Mouse (Mus musculus): ENCODE data around the gene Cyren. TPM values are rescaled to one million over a fixed set of nuclear protein-coding genes. Genes with fewer than 3 reads are reported as not detected.
A peak's percentile ranks its signal among the peaks of the same experiment; 100 is the strongest.

The Cyren gene
- polyA plus RNA-seq (2015; fragmentation: Nextera tagmentation; extraction: Ambion mirVana) = 15.2 and 15.4 TPM in 2 replicates

DNA sequence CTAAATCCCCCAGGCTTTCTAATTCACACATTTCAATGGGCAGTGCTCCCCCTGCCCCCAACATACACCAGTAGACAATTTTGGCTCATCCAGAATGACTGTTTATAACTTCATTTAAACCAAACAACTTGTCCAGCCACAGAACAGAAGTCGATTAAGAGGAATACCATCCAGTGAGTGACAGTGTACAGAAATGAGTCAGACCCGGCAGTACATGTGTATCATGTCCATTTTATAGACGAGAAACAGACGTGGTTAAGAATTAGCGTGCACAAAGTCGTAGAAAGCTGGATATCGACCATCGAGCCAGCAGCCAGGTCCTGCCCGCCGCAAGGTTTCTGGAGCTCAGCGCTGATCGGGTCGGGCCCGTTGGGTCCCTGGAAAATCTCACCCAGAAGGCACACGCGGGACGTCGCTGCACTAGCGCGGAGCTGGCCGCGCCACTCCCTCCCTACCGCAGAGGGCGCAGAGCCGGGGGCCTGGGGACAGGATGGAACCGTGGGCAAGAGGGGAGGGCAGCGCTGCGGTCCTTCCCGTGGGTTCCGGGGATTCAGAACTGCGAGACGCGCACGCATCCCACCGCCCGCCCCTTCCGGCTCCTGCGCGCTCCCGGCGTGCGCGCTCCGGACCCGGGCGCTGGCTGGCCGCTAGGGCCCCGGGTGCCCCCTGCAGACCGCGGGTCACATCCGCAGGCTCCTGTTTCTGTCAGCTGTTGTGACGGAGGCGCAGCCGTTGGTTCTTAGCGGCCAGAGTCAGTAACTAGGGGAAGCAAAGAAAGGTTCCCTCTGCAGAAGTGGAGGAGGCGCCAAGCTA lies at the start of gene Cyren:
TSS of gene Cyren (minus strand) at position 552 of the 813 bp plus-strand sequence.
- no peaks in the 10 kb centered on the region for H3K9me3 ChIP-seq (ENCODE audit: low read length)
- H3K27me3 ChIP-seq (ENCODE audit: insufficient read depth, low read length) = no peaks in the 10 kb centered on the region
- 0% methylated on average over 44 of the region's 56 CpGs for WGBS
- H3K9ac ChIP-seq (replicated peaks; ENCODE audit: low read length) = peak within 1 kb of the TSS; percentile 90
- 0 out of 2 replicates have a peak, but pooled peaks cover 3% of the 10 kb centered on the region for H3K36me3 ChIP-seq (ENCODE audit: insufficient read depth, low read length)
- peak within 1 kb of the TSS; percentile 64 for H3K4me2 ChIP-seq (replicated peaks; ENCODE audit: low read depth, low read length)
- ATAC-seq (ENCODE audit: low FRiP score, low TSS enrichment) = peak; percentile 93
- H3K4me1 ChIP-seq (ENCODE audit: insufficient read depth, low read length) = peaks cover 35% of the 10 kb centered on the region
- peak within 1 kb of the TSS; percentile 73 for H3K4me3 ChIP-seq (ENCODE audit: low read length)
- H3K27ac ChIP-seq (ENCODE audit: low read length) = peak within 1 kb of the TSS; percentile 92

DNA sequence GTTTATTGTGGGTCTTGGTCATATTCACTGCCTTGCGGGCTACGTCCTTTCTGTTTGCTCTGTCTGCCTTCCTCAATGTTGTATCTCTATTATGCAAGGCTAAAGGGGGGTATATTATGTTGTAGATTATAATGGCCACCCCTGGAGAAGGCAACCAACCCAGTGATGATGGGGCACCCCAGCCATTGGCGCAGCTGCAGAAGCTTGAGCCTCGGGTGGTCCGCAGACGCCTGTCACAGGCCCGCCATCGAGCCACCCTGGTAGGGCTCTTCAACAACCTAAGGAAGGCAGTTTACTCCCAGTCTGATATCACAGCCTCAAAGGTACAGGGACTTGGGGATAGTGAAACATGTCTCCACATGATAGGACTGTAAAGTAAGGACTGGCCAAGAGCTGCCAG lies 49.7 kb upstream of the Cyren start:
- Histone ChIP-seq H3K4me1 (ENCODE audit: insufficient read depth, low read length) (no peaks in the 10 kb centered on the region), H3K4me3 (ENCODE audit: low read length) (no peak overlapping the region), H3K27me3 (ENCODE audit: insufficient read depth, low read length) (no peaks in the 10 kb centered on the region), H3K9ac (replicated peaks; ENCODE audit: low read length) (no peak overlapping the region), H3K27ac (ENCODE audit: low read length) (no peak overlapping the region), H3K36me3 (ENCODE audit: insufficient read depth, low read length) (no peaks in the 10 kb centered on the region), H3K4me2 (replicated peaks; ENCODE audit: low read depth, low read length) (no peak overlapping the region), H3K9me3 (ENCODE audit: low read length) (no peaks in the 10 kb centered on the region)
- ATAC-seq (ENCODE audit: low FRiP score, low TSS enrichment) = peak; percentile 54; the same call in 1 of the 2 replicates
- WGBS = 95% methylated on average over 8 of the region's 8 CpGs

DNA sequence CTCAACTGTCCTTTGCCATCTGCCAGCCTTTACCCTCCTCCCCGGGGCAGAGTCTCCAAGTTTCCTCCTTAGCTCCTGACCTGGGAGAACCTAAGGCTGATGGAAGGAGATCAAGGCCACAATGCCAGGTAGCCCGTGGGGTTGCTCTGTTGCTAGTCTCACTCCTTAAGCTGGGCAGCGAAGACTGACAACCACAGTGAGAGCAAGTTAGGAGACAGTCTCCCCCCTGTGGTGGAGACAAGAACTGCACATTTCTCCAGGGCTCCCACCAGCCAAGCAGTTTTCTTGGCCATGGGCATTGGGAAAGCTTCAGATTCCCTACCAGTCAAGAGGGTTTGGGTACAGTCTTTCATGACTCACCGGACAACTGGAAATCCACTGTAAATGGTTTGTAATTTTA lies 49.3 kb upstream of the Cyren start:
- no peaks in the 10 kb centered on the region for H3K9me3 ChIP-seq (ENCODE audit: low read length)
- ATAC-seq (ENCODE audit: low FRiP score, low TSS enrichment) = no peak
- H3K4me1 ChIP-seq (ENCODE audit: insufficient read depth, low read length) = no peaks in the 10 kb centered on the region
- H3K36me3 ChIP-seq (ENCODE audit: insufficient read depth, low read length) = no peaks in the 10 kb centered on the region
- WGBS = 47% methylated on average over 4 of the region's 4 CpGs
- no peak overlapping the region for H3K4me3 ChIP-seq (ENCODE audit: low read length)
- no peak overlapping the region for H3K4me2 ChIP-seq (replicated peaks; ENCODE audit: low read depth, low read length)
- no peak overlapping the region for H3K27ac ChIP-seq (ENCODE audit: low read length)
- no peak overlapping the region for H3K9ac ChIP-seq (replicated peaks; ENCODE audit: low read length)
- H3K27me3 ChIP-seq (ENCODE audit: insufficient read depth, low read length) = no peaks in the 10 kb centered on the region

DNA sequence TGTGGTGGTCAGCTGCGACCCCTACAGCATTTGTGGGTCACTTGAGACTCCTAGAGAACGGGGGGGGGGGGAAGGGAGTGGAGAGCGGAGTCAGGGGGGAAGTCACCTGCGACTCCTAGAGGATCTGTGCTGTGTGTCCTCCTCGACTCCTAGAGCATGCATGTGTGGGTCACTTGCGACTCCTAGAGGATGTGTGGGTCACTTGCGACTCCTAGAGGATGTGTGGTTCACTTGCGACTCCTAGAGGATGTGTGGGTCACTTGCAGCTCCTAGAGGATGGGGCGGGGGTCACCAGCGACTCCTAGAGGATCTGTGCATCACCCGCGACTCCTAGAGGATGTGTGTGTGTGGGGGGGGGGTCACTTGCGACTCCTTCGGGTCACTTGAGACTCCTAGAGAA lies 44.1 kb upstream of the Cyren start:
- Histone ChIP-seq H3K4me3 (ENCODE audit: low read length) (no peak overlapping the region), H3K9ac (replicated peaks; ENCODE audit: low read length) (no peak overlapping the region), H3K36me3 (ENCODE audit: insufficient read depth, low read length) (no peaks in the 10 kb centered on the region), H3K4me1 (ENCODE audit: insufficient read depth, low read length) (no peaks in the 10 kb centered on the region), H3K27ac (ENCODE audit: low read length) (no peak overlapping the region), H3K4me2 (replicated peaks; ENCODE audit: low read depth, low read length) (no peak overlapping the region), H3K9me3 (ENCODE audit: low read length) (no peaks in the 10 kb centered on the region), H3K27me3 (ENCODE audit: insufficient read depth, low read length) (no peaks in the 10 kb centered on the region)
- 60% methylated on average over 14 of the region's 14 CpGs for WGBS
- peak; percentile 47; the same call in 1 of the 2 replicates for ATAC-seq (ENCODE audit: low FRiP score, low TSS enrichment)

DNA sequence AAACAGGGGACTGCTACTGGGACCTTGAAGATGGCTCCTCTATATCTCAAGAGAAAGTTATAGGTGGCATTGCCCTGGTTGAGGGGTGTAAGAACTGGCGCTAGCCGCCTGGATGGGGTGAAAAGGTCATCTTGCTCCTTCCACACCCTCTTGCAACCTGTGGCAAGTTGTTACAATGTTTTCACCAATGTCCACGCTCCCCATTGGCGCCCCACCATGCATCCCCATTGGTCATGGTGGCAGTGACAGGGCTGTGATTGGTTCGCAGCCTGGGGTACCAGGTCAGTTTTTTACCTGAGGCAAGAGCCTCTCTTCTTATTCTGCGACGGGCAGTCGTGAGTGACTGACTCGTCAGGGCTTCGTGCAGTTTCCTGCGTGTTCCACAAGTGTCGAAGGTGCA lies 42.8 kb upstream of the Cyren start:
- H3K9me3 ChIP-seq (ENCODE audit: low read length) = no peaks in the 10 kb centered on the region
- no peak overlapping the region for H3K4me2 ChIP-seq (replicated peaks; ENCODE audit: low read depth, low read length)
- no peaks in the 10 kb centered on the region for H3K27me3 ChIP-seq (ENCODE audit: insufficient read depth, low read length)
- H3K4me1 ChIP-seq (ENCODE audit: insufficient read depth, low read length) = no peaks in the 10 kb centered on the region
- H3K4me3 ChIP-seq (ENCODE audit: low read length) = no peak overlapping the region
- 93% methylated on average over 12 of the region's 12 CpGs for WGBS
- ATAC-seq (ENCODE audit: low FRiP score, low TSS enrichment) = no peak
- no peak overlapping the region for H3K27ac ChIP-seq (ENCODE audit: low read length)
- H3K36me3 ChIP-seq (ENCODE audit: insufficient read depth, low read length) = no peaks in the 10 kb centered on the region
- no peak overlapping the region for H3K9ac ChIP-seq (replicated peaks; ENCODE audit: low read length)

DNA sequence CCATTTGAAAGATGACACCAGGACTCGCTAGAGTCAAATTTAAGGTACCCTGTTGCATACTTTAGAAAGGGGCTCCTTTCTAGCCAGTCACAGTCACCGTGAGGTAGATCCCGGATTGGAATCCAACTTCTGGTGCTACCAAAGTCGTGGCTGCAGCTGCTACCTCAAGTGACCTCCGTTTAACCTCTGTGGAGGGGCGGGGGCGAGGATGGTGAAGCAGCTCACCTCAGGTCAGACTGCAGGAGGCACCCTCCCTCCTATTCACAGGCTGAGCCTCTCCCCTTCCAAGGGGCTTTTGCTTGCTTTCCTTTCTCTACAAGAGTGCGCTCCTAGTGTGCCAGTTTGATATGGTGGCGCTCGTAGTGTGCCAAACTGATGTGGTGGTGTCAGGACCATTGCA lies 42.1 kb upstream of the Cyren start, which contains the start of gene Stra8:
TSS of gene Stra8 (plus strand) at position 208 of the 400 bp plus-strand sequence.
- 47% methylated on average over 10 of the region's 10 CpGs for WGBS
- Histone ChIP-seq H3K4me1 (ENCODE audit: insufficient read depth, low read length) (no peaks in the 10 kb centered on the region), H3K4me3 (ENCODE audit: low read length) (no peak within 1 kb of the TSS), H3K27me3 (ENCODE audit: insufficient read depth, low read length) (no peaks in the 10 kb centered on the region), H3K4me2 (replicated peaks; ENCODE audit: low read depth, low read length) (no peak within 1 kb of the TSS), H3K36me3 (ENCODE audit: insufficient read depth, low read length) (no peaks in the 10 kb centered on the region), H3K9ac (replicated peaks; ENCODE audit: low read length) (no peak within 1 kb of the TSS), H3K27ac (ENCODE audit: low read length) (no peak within 1 kb of the TSS), H3K9me3 (ENCODE audit: low read length) (no peaks in the 10 kb centered on the region)
- no peak for ATAC-seq (ENCODE audit: low FRiP score, low TSS enrichment)

DNA sequence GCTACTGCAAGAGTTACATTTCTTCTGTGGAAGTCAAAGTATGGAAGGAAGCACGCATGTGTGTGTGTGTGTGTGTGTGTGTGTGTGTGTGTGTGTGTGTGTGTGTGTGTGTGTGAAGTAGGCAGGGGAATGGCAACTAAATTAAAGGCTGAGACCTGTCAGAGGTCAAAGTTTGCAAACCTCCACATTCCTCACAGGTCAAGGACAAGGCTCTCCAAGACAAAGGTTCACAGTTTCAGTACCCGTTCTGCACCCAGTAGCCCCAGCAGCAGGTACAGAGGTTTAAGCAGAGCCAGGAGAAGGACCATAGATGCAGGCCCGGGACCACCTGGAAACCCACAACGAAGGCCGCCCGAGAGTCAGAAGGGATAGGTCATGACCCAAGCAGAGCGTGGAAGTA lies 41.3 kb upstream of the Cyren start:
- no peak overlapping the region for H3K27ac ChIP-seq (ENCODE audit: low read length)
- H3K4me3 ChIP-seq (ENCODE audit: low read length) = no peak overlapping the region
- 62% methylated on average over 7 of the region's 7 CpGs for WGBS
- H3K27me3 ChIP-seq (ENCODE audit: insufficient read depth, low read length) = no peaks in the 10 kb centered on the region
- H3K9me3 ChIP-seq (ENCODE audit: low read length) = no peaks in the 10 kb centered on the region
- no peaks in the 10 kb centered on the region for H3K4me1 ChIP-seq (ENCODE audit: insufficient read depth, low read length)
- H3K9ac ChIP-seq (replicated peaks; ENCODE audit: low read length) = no peak overlapping the region
- ATAC-seq (ENCODE audit: low FRiP score, low TSS enrichment) = no peak
- H3K4me2 ChIP-seq (replicated peaks; ENCODE audit: low read depth, low read length) = no peak overlapping the region
- no peaks in the 10 kb centered on the region for H3K36me3 ChIP-seq (ENCODE audit: insufficient read depth, low read length)

DNA sequence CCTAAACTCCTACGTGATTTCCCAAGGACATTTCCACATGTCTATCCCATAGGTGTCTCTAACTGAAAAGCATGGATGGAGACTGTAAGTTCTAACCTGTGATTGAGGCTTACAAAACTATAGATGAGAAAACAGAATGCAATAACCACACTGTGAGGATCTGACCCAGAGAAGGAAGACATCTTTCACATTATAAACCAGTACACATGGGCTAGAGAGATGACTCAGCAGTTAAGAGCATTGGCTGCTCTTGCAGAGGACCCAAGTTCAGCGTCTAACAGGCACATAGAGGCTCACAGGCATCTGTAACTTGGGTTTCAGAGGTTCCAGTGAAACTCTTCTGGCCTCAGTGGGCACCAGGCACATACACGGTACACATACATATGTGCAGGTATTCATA lies 36.6 kb upstream of the Cyren start:
- Histone ChIP-seq H3K4me1 (ENCODE audit: insufficient read depth, low read length) (peaks cover 7% of the 10 kb centered on the region), H3K36me3 (ENCODE audit: insufficient read depth, low read length) (no peaks in the 10 kb centered on the region), H3K4me3 (ENCODE audit: low read length) (no peak overlapping the region), H3K27ac (ENCODE audit: low read length) (no peak overlapping the region), H3K4me2 (replicated peaks; ENCODE audit: low read depth, low read length) (no peak overlapping the region), H3K27me3 (ENCODE audit: insufficient read depth, low read length) (no peaks in the 10 kb centered on the region), H3K9me3 (ENCODE audit: low read length) (no peaks in the 10 kb centered on the region), H3K9ac (replicated peaks; ENCODE audit: low read length) (no peak overlapping the region)
- 86% methylated on average over 3 of the region's 3 CpGs for whole genome bisulfite sequencing
- no peak for ATAC-seq (ENCODE audit: low FRiP score, low TSS enrichment)

DNA sequence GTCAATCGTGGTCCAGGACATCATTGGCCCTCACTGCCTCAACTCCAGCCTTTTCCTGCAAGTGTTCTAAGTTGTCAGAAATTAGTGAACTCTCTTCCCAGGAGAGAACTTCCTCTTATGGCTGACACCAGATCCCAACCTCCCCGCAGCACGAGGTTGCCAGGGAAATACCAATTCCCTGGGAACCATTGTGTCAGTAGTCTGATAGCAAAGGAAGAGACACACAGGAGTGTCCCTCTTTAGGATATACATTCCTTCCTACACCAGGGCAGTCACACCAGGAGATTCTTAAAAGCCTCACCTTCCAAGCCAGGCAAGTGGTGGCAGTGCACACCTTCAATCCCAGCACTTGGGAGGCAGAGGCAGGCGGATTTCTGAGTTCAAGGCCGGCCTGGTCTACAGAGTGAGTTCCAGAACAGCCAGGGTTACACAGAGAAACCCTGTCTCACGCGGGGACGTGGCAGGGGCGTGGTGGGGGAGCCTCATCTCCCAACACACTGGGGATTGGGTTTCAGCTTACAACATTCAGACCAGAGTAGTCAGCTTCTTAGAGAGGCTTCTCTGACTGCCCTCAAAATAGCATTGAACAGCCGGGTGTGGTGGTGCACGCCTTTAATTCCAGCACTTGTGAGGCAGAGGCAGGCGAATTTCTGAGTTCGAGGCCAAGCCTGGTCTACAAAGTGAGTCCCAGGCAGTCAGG lies 35.6 kb upstream of the Cyren start:
- no peak for ATAC-seq (ENCODE audit: low FRiP score, low TSS enrichment)
- WGBS = 75% methylated on average over 13 of the region's 13 CpGs

More for the DNA sequence above, 35.6 kb upstream of the Cyren start:
- H3K36me3 ChIP-seq (ENCODE audit: insufficient read depth, low read length) = no peaks in the 10 kb centered on the region
- no peak overlapping the region for H3K4me3 ChIP-seq (ENCODE audit: low read length)
- H3K27me3 ChIP-seq (ENCODE audit: insufficient read depth, low read length) = no peaks in the 10 kb centered on the region
- no peak overlapping the region for H3K27ac ChIP-seq (ENCODE audit: low read length)
- peaks cover 10% of the 10 kb centered on the region for H3K4me1 ChIP-seq (ENCODE audit: insufficient read depth, low read length)
- no peak overlapping the region for H3K9ac ChIP-seq (replicated peaks; ENCODE audit: low read length)
- H3K4me2 ChIP-seq (replicated peaks; ENCODE audit: low read depth, low read length) = no peak overlapping the region
- H3K9me3 ChIP-seq (ENCODE audit: low read length) = no peaks in the 10 kb centered on the region

Data from kidney, embryonic 16.5 days (tissue).